Mouse (Mus musculus): ENCODE measurements at regions not wholly inside any gene's neighbourhood (a gene's known extent, or its start where the extent isn't known, plus 50 kb on each side); places are given as distances from the start of the nearest gene placed in this dataset.

GRCm38 (mm10) chr19:30354981-30355380, 122.2 kb downstream of the Mbl2 start:
- 9% methylated on average over 4 of the region's 4 CpGs for WGBS
- no peaks in the 10 kb centered on the region for H3K9me3 ChIP-seq
- peak; percentile 42 for DNase-seq (ENCODE audit: low spot score)
- peaks cover 9% of the 10 kb centered on the region for H3K4me1 ChIP-seq
- H3K36me3 ChIP-seq: no peaks in the 10 kb centered on the region
- no peak overlapping the region for H3K4me3 ChIP-seq
- H3K27ac ChIP-seq: no peak overlapping the region
- no peaks in the 10 kb centered on the region for H3K27me3 ChIP-seq (ENCODE audit: insufficient read depth, poor library complexity, severe bottlenecking)

- Histone ChIP-seq H3K36me3 (no peaks in the 10 kb centered on the region), H3K4me1 (peaks cover 9% of the 10 kb centered on the region), H3K4me3 (no peak overlapping the region), H3K9me3 (no peaks in the 10 kb centered on the region), H3K27me3 (ENCODE audit: insufficient read depth, poor library complexity, severe bottlenecking) (no peaks in the 10 kb centered on the region), H3K27ac (no peak overlapping the region)
- WGBS: 77% methylated on average over 6 of the region's 6 CpGs
- DNase-seq (ENCODE audit: low spot score): no peak
Observed at GRCm38 (mm10) chr19:30358961-30359360, 126.2 kb downstream of the Mbl2 start.

- H3K4me1 ChIP-seq: no peaks in the 10 kb centered on the region
- H3K9me3 ChIP-seq: no peaks in the 10 kb centered on the region
- WGBS: 33% methylated on average over 5 of the region's 5 CpGs
- H3K27ac ChIP-seq: no peak overlapping the region
- no peaks in the 10 kb centered on the region for H3K27me3 ChIP-seq (ENCODE audit: insufficient read depth, poor library complexity, severe bottlenecking)
- no peaks in the 10 kb centered on the region for H3K36me3 ChIP-seq
- H3K4me3 ChIP-seq: no peak overlapping the region
- no peak for DNase-seq (ENCODE audit: low spot score)
Observed at GRCm38 (mm10) chr19:30371901-30372300, 139.2 kb downstream of the Mbl2 start.

- DNase-seq (ENCODE audit: low spot score): no peak
- Histone ChIP-seq H3K4me3 (no peak overlapping the region), H3K27me3 (ENCODE audit: insufficient read depth, poor library complexity, severe bottlenecking) (no peaks in the 10 kb centered on the region), H3K4me1 (no peaks in the 10 kb centered on the region), H3K9me3 (no peaks in the 10 kb centered on the region), H3K27ac (no peak overlapping the region), H3K36me3 (no peaks in the 10 kb centered on the region)
- WGBS: 81% methylated on average over 6 of the region's 6 CpGs
Observed at GRCm38 (mm10) chr19:30379767-30380166, 147.0 kb downstream of the Mbl2 start.

GRCm38 (mm10) chr19:30380515-30381206, 147.9 kb downstream of the Mbl2 start:
- H3K27me3 ChIP-seq (ENCODE audit: insufficient read depth, poor library complexity, severe bottlenecking): no peaks in the 10 kb centered on the region
- 64% methylated on average over 6 of the region's 6 CpGs for WGBS
- no peaks in the 10 kb centered on the region for H3K36me3 ChIP-seq
- H3K27ac ChIP-seq: no peak overlapping the region
- no peak for DNase-seq (ENCODE audit: low spot score)
- H3K4me3 ChIP-seq: no peak overlapping the region
- no peaks in the 10 kb centered on the region for H3K4me1 ChIP-seq
- H3K9me3 ChIP-seq: no peaks in the 10 kb centered on the region

- no peak overlapping the region for H3K4me3 ChIP-seq
- 37% methylated on average over 5 of the region's 5 CpGs for WGBS
- H3K27ac ChIP-seq: no peak overlapping the region
- H3K36me3 ChIP-seq: no peaks in the 10 kb centered on the region
- no peak for DNase-seq (ENCODE audit: low spot score)
- H3K27me3 ChIP-seq (ENCODE audit: insufficient read depth, poor library complexity, severe bottlenecking): no peaks in the 10 kb centered on the region
- no peaks in the 10 kb centered on the region for H3K9me3 ChIP-seq
- H3K4me1 ChIP-seq: peaks cover 5% of the 10 kb centered on the region; the same call in 1 of the 2 replicates
Observed at GRCm38 (mm10) chr19:30393791-30394190, 155.7 kb downstream of the Dkk1 start.

GRCm38 (mm10) chr19:30406943-30407342, 142.5 kb downstream of the Dkk1 start:
- Histone ChIP-seq H3K9me3 (no peaks in the 10 kb centered on the region), H3K4me3 (no peak overlapping the region), H3K27me3 (ENCODE audit: insufficient read depth, poor library complexity, severe bottlenecking) (no peaks in the 10 kb centered on the region), H3K27ac (no peak overlapping the region), H3K4me1 (no peaks in the 10 kb centered on the region), H3K36me3 (no peaks in the 10 kb centered on the region)
- WGBS: 79% methylated on average over 6 of the region's 6 CpGs
- no peak for DNase-seq (ENCODE audit: low spot score)

GRCm38 (mm10) chr19:30419556-30420280, 129.7 kb downstream of the Dkk1 start:
- no peak for DNase-seq (ENCODE audit: low spot score)
- peaks cover 7% of the 10 kb centered on the region; the same call in 1 of the 2 replicates for H3K4me1 ChIP-seq
- no peak overlapping the region for H3K4me3 ChIP-seq
- no peaks in the 10 kb centered on the region for H3K36me3 ChIP-seq
- H3K27ac ChIP-seq: 0 out of 2 replicates have a peak overlapping the region, but pooled peaks have one; percentile 42
- 33% methylated on average over 10 of the region's 10 CpGs for WGBS
- H3K27me3 ChIP-seq (ENCODE audit: insufficient read depth, poor library complexity, severe bottlenecking): no peaks in the 10 kb centered on the region
- no peaks in the 10 kb centered on the region for H3K9me3 ChIP-seq

GRCm38 (mm10) chr19:30425627-30426026, 123.8 kb downstream of the Dkk1 start:
- no peaks in the 10 kb centered on the region for H3K36me3 ChIP-seq
- no peak overlapping the region for H3K27ac ChIP-seq
- 68% methylated on average over 2 of the region's 2 CpGs for WGBS
- H3K27me3 ChIP-seq (ENCODE audit: insufficient read depth, poor library complexity, severe bottlenecking): no peaks in the 10 kb centered on the region
- no peaks in the 10 kb centered on the region for H3K9me3 ChIP-seq
- no peaks in the 10 kb centered on the region for H3K4me1 ChIP-seq
- no peak for DNase-seq (ENCODE audit: low spot score)
- H3K4me3 ChIP-seq: no peak overlapping the region

GRCm38 (mm10) chr19:30427484-30427883, 122.0 kb downstream of the Dkk1 start:
- no peaks in the 10 kb centered on the region for H3K9me3 ChIP-seq
- DNase-seq (ENCODE audit: low spot score): no peak
- no peak overlapping the region for H3K4me3 ChIP-seq
- H3K27me3 ChIP-seq (ENCODE audit: insufficient read depth, poor library complexity, severe bottlenecking): no peaks in the 10 kb centered on the region
- H3K27ac ChIP-seq: no peak overlapping the region
- H3K4me1 ChIP-seq: no peaks in the 10 kb centered on the region
- 10% methylated on average over 2 of the region's 2 CpGs for WGBS
- no peaks in the 10 kb centered on the region for H3K36me3 ChIP-seq

- WGBS: 77% methylated on average over 1 of the region's 1 CpGs
- H3K27me3 ChIP-seq (ENCODE audit: insufficient read depth, poor library complexity, severe bottlenecking): no peaks in the 10 kb centered on the region
- H3K36me3 ChIP-seq: no peaks in the 10 kb centered on the region
- DNase-seq (ENCODE audit: low spot score): no peak
- no peaks in the 10 kb centered on the region for H3K9me3 ChIP-seq
- no peak overlapping the region for H3K27ac ChIP-seq
- no peak overlapping the region for H3K4me3 ChIP-seq
- H3K4me1 ChIP-seq: no peaks in the 10 kb centered on the region
Observed at GRCm38 (mm10) chr19:30433141-30433540, 116.3 kb downstream of the Dkk1 start.

GRCm38 (mm10) chr19:30435054-30435738, 114.3 kb downstream of the Dkk1 start:
- no peak for DNase-seq (ENCODE audit: low spot score)
- H3K36me3 ChIP-seq: no peaks in the 10 kb centered on the region
- H3K9me3 ChIP-seq: no peaks in the 10 kb centered on the region
- no peak overlapping the region for H3K27ac ChIP-seq
- no peaks in the 10 kb centered on the region for H3K4me1 ChIP-seq
- 83% methylated on average over 12 of the region's 12 CpGs for WGBS
- H3K27me3 ChIP-seq (ENCODE audit: insufficient read depth, poor library complexity, severe bottlenecking): no peaks in the 10 kb centered on the region
- no peak overlapping the region for H3K4me3 ChIP-seq

GRCm38 (mm10) chr19:30450869-30451542, 98.5 kb downstream of the Dkk1 start:
- no peak for DNase-seq (ENCODE audit: low spot score)
- Histone ChIP-seq H3K4me1 (no peaks in the 10 kb centered on the region), H3K36me3 (no peaks in the 10 kb centered on the region), H3K27me3 (ENCODE audit: insufficient read depth, poor library complexity, severe bottlenecking) (no peaks in the 10 kb centered on the region), H3K4me3 (no peak overlapping the region), H3K27ac (no peak overlapping the region), H3K9me3 (no peaks in the 10 kb centered on the region)
- WGBS: 82% methylated on average over 13 of the region's 13 CpGs
